Mouse (Mus musculus) spleen, adult 2 months (tissue): ENCODE measurements around the gene Cyp4f17. TPM values are rescaled to one million over a fixed set of nuclear protein-coding genes. Genes with fewer than 3 reads are reported as not detected.

Experiments
- DNase-seq, 2 experiments: peaks; one replicate each; pipeline versions ENCODE4 v3.0.0 to v3.0.0-alpha.2; 2012 to 2021; ENCODE audit warnings: low spot score in 2 of 2, low read depth in 1 of 2
- H3K27ac ChIP-seq: fragments of 200-500 bp; 2 replicates; pipeline ENCODE4 v1.5.1; 2012; ENCODE audit warnings: low read length, inconsistent platforms; ENCODE audit not compliant: insufficient read depth
- H3K27me3 ChIP-seq: fragments of 200-500 bp; 2 replicates; pipeline ENCODE4 v1.6.1; 2012; ENCODE audit warnings: mild to moderate bottlenecking, moderate library complexity, low read length, inconsistent platforms; ENCODE audit not compliant: control insufficient read depth, insufficient read depth
- H3K36me3 ChIP-seq: fragments of 200-500 bp; 2 replicates; pipeline ENCODE4 v1.6.1; 2012; ENCODE audit warnings: mild to moderate bottlenecking, low read length, inconsistent platforms; ENCODE audit not compliant: control insufficient read depth, insufficient read depth
- H3K4me1 ChIP-seq: fragments of 200-500 bp; 2 replicates; pipeline ENCODE4 v1.6.1; 2011; ENCODE audit warnings: inconsistent platforms; ENCODE audit not compliant: control insufficient read depth, insufficient read depth, insufficient read length
- H3K4me3 ChIP-seq: fragments of 200-500 bp; 2 replicates; pipeline ENCODE4 v1.5.1; 2011; ENCODE audit warnings: mild to moderate bottlenecking, inconsistent platforms; ENCODE audit not compliant: insufficient read depth, insufficient read length; ENCODE audit errors: extremely low read depth
- CTCF ChIP-seq: fragments of 200-500 bp; IDR thresholded peaks from 2 replicates; pipeline ENCODE4 v1.5.1; 2011; ENCODE audit warnings: mild to moderate bottlenecking, inconsistent platforms; ENCODE audit not compliant: insufficient read depth, insufficient read length, insufficient replicate concordance; ENCODE audit errors: extremely low read depth
- POLR2A ChIP-seq: fragments of 200-500 bp; IDR thresholded peaks from 2 replicates; pipeline ENCODE4 v1.6.1; 2011; ENCODE audit warnings: low read depth, low read length, inconsistent platforms
- WGBS: fragments of 180-500 bp; shearing (Covaris S2); methylation state at CpG from one replicate; pipeline ENCODE4 v1.1.7; 2018; 5-methylcytosine and 5-hydroxymethylcytosine counted together
- polyA plus RNA-seq: library from polyadenylated mRNA; depleted of rRNA; stranded (reverse); fragments of >200 nt; gene quantifications from 2 replicates; pipeline ENCODE4 v1.2.3, GENCODE M21; 2012; rRNA removed

Cyp4f17 gene
- 1.9 and 2.4 TPM in 2 replicates for polyA plus RNA-seq

DNA sequence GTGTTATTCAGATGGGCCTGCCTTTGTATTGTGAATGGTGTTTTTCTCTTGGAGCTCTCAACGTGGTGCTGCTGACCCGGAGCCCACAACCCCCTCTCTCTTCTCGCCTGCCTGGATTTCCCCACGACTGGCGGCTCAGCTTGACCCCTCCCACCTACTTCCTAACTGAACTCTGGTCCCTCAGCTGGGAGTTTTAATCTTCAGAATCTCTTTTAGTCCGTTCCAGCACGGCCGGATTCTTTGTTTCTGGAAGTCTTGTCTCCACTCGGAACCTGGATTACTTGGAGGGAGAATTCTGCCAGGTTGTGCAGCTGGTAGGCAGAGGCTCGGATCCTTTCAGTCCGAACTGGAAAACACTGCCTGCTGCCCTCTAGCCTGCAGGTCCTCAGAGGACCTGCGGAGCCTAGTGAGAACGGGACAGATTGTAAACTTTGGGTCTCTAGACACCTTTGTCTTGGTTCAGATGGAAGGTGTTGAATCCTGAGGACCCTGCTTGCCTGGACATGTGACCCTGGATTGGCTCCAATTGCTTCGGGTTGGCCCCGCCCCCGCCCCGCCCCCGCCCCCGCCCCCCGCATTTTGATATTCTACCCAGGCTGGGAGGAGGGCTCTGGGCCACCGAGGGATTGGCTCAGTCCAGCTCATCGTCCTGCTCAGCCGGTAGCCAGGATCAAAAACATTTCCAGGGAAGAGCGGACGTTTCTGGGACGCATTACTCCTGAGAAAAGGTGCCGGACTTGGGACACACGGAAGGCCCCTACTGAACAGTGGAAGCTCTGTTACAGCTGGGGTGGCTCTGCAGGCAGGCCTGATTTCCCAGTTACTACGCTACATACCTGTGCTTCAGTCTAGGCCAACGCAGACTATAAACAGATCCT, at the start of gene Cyp4f17:
Cyp4f17 (plus strand) TSS at position 200 of the 878 bp plus-strand sequence.
- DNase-seq = no peak
- Histone ChIP-seq H3K36me3 (no peaks in the 10 kb centered on the region), H3K4me1 (peaks cover 4% of the 10 kb centered on the region; the same call in 1 of the 2 replicates), H3K27ac (no peak within 1 kb of the TSS), H3K4me3 (peak within 1 kb of the TSS; percentile 57), H3K27me3 (no peaks in the 10 kb centered on the region)
- 3% methylated on average over 30 of the region's 30 CpGs for WGBS
- TF ChIP-seq POLR2A (no peak), CTCF (no peak)

DNA sequence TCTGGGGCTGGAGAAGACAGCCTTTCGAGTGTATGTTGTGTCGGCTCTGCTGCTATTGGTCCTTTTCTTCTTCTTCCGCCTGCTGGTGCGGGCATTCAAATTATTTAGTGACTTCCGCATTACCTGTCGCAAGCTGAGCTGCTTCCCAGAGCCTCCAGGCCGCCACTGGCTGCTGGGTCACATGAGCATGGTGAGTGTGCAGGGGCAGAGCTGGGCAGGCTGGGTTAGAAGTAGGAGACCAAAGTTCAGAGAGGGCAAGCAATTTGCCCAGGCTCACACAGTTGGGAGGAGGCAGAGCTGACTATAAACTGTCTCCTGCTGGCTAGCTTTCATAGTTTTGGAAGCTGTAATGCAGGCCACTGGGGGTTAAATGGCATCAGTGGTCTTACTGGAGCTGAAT, 37.4 kb upstream of the Cyp4f17 start:
- no peak overlapping the region for H3K27ac ChIP-seq
- H3K4me1 ChIP-seq = no peaks in the 10 kb centered on the region
- no peak overlapping the region for H3K4me3 ChIP-seq
- DNase-seq = no peak
- WGBS = 78% methylated on average over 7 of the region's 7 CpGs
- no peaks in the 10 kb centered on the region for H3K36me3 ChIP-seq
- no peaks in the 10 kb centered on the region for H3K27me3 ChIP-seq
- no peak for TF ChIP-seq CTCF
- no peak for TF ChIP-seq POLR2A

DNA sequence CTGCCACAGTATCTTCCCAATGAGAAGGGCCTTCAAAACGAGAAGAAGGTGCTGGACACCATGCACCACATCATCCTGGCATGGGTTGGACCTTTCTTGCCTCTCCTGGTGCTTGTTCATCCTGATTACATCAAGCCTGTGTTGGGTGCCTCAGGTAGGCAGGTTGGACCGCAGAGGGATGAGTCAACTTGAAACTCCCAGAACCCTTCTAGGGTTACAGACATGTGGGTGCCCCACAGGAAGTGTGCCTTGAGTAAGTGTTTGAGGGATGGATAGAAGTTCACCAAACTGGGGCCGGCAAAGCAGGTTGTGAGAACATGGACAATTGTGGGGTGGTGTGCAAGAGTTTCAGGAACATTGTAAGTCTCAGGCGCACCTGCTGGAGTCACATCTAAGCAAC, 35.1 kb upstream of the Cyp4f17 start:
- DNase-seq = no peak
- no peak overlapping the region for H3K27ac ChIP-seq
- H3K27me3 ChIP-seq = no peaks in the 10 kb centered on the region
- no peak overlapping the region for H3K4me3 ChIP-seq
- H3K36me3 ChIP-seq = no peaks in the 10 kb centered on the region
- TF ChIP-seq CTCF = no peak
- TF ChIP-seq POLR2A = no peak
- H3K4me1 ChIP-seq = no peaks in the 10 kb centered on the region
- WGBS = 74% methylated on average over 4 of the region's 4 CpGs

DNA sequence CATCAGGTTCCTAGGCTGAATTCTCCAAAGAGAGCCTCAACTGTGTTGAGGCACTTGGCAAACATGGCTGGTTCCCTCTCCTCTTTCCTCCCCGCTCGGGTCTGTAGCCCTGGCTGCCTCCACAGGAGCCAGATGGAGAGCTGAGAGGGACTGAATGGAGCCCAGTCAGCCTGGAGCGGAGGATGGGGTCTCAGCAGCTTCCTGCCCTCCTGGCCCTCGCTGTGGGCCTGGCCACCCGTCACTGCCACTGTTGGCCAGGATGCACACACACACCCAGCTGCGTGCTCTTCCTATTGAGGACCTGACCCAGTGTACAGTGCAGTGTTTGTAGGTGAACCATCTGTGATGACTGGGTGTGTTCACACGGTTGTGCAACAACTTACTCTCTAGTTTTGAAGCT, 33.7 kb upstream of the Cyp4f17 start:
- Histone ChIP-seq H3K27ac (no peak overlapping the region), H3K4me3 (no peak overlapping the region), H3K36me3 (no peaks in the 10 kb centered on the region), H3K27me3 (no peaks in the 10 kb centered on the region), H3K4me1 (no peaks in the 10 kb centered on the region)
- no peak for DNase-seq
- TF ChIP-seq POLR2A = no peak
- WGBS = 61% methylated on average over 7 of the region's 7 CpGs

DNA sequence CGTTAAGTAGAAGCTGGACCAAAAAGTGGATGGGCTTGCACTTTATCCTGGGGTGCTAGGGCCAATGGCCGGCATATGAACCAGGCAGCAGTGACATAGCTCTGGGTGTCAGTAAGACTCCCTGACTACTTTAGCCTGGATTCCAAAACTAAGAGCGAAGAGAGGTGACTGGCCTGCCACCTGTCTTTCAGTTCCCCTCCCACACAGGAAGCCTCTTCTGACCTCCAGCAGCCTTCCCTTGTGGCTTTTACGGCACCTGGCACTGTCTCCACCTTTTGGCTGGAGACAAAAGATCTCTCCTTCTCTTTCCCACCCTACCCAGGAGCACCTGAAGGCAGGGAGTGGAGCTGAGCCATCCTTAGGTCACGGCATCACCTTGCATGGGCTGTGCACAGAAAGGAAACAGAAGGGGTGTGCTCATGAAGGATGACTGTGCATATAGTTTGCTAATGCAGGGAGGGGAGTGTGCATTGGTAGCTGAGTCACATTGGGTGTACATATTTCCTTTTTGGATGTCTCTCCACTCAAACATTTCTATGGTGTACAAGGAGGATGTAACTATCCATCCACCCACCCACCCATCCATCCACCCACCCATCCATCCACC, 30.8 kb upstream of the Cyp4f17 start:
- Histone ChIP-seq H3K4me3 (no peak overlapping the region), H3K27me3 (no peaks in the 10 kb centered on the region), H3K27ac (no peak overlapping the region), H3K36me3 (no peaks in the 10 kb centered on the region), H3K4me1 (no peaks in the 10 kb centered on the region)
- 47% methylated on average over 5 of the region's 5 CpGs for WGBS
- TF ChIP-seq CTCF (no peak), POLR2A (no peak)
- no peak for DNase-seq

DNA sequence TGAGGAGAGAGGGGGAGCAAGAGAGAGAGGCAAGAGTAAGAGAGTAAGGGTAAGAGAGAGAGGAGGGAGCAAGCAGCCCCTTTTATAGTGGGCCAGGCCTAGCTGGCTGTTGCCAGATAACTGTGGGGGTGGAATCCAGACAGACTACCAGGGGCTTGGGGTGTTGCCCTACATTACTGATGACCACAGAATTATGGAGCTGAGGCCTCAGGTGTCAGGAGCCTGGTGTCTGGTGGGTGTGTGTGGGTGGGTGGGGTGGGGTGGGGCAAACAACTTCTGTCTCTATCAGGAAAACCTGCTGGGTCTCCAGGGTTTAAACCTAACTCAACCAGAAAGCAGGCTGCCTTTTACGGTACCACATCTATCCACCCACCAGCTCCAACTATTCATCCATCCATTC, 28.6 kb upstream of the Cyp4f17 start:
- TF ChIP-seq POLR2A = no peak
- TF ChIP-seq CTCF = no peak
- Histone ChIP-seq H3K4me3 (no peak overlapping the region), H3K4me1 (no peaks in the 10 kb centered on the region), H3K36me3 (no peaks in the 10 kb centered on the region), H3K27me3 (no peaks in the 10 kb centered on the region), H3K27ac (no peak overlapping the region)
- WGBS = 80% methylated on average over 1 of the region's 1 CpGs
- no peak for DNase-seq

DNA sequence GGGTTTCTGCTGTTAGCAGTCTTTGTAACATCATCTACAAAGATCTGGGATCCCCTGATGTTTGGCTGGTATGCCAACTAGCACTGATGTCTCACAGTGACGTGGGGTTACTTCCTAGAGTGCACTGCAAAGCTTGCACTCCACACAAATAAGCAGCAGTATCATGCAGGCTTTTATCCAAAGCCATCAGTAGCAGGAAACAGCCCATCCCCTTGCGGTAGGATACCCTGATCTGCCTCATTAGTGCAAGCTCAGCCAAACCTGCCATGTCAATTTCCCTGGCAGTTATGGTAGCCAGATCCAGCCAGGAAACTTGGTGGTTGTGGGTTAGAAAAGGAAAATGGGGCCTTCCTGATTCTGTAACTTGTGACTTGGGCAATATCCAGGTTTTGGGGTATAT, 27.1 kb upstream of the Cyp4f17 start:
- Histone ChIP-seq H3K4me1 (peaks cover 3% of the 10 kb centered on the region), H3K27ac (no peak overlapping the region), H3K36me3 (no peaks in the 10 kb centered on the region), H3K27me3 (peaks cover 4% of the 10 kb centered on the region; the same call in 1 of the 2 replicates), H3K4me3 (no peak overlapping the region)
- DNase-seq = no peak
- WGBS = 49% methylated on average over 2 of the region's 2 CpGs
- TF ChIP-seq POLR2A (no peak), CTCF (no peak)
